Mouse (Mus musculus) retina, postnatal 7 days (tissue): ENCODE data around the gene Sdc4.

Source experiments
- DNase-seq: peaks from one replicate; pipeline ENCODE4 v3.0.0-alpha.2; 2012; ENCODE audit warnings: low read depth, low spot score

The Sdc4 gene

DNA sequence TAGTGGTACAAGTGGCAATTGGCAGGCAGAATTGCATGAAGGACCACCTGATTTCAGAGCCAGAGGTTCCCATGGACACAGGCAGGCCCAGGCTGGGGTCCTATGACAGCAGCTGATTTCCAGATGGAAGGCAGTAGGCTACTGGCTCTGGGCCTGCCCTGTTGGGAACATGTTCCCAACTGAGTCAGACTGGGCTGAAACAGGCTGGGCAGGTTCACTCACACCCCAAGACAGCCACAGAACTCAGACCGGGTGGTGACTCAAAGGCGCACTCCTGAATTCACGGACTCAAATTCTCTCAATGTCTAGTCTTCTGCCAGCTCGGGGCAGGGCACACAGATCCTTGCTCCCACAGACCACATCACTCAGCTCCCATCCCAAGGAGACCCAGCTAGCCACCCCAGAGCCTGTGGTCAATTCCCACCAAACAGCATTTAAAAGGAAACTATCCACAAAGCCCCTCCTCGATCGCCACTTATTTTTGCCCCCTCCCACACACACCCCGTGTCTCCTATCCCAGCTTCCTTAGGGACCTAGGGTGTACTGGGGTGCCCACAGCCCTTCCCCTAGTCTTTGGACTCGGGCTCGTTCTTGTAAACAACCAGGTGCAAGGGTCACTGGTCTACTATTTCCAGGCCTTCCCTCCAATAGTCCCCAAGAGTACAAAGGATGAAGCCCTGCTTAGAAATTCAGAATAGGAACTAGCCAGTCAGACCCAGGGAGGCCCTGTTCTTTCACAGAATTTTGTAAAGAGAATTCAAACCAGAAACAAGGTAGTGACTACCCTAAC lies 11.8 kb downstream of the Sdc4 start:
- DNase-seq, result no peak

GRCm38 (mm10) chr2:164430697-164431096 lies 13.0 kb downstream of the Sdc4 start:
- no peak for DNase-seq

- DNase-seq, result no peak
Measured at GRCm38 (mm10) chr2:164429881-164430615, 13.6 kb downstream of the Sdc4 start.

GRCm38 (mm10) chr2:164428451-164428850 lies 15.2 kb downstream of the Sdc4 start:
- no peak for DNase-seq

DNA sequence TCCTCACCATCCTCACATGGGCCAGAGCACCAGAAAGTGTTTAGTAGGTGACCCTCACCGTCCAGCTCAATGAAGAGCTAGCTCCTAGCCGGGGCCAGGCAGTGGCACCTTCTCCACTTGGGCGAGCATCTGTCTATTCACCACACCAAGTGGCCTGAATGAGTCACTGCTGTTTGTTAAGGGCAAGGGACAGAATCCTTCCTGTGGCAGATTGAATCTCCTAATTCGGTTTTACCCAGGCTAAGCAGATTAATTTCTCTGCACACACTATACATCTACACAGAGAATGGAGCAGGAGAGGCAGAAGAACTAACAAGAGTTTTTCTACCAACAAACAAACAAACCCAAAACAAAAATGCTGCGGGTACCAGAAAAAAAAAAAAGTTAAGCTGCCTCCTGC lies 16.7 kb downstream of the Sdc4 start:
- peak; percentile 56 for DNase-seq

GRCm38 (mm10) chr2:164426121-164426520 lies 17.6 kb downstream of the Sdc4 start:
- peak; percentile 39 for DNase-seq

GRCm38 (mm10) chr2:164425401-164425800 lies 18.3 kb downstream of the Sdc4 start:
- no peak for DNase-seq

DNA sequence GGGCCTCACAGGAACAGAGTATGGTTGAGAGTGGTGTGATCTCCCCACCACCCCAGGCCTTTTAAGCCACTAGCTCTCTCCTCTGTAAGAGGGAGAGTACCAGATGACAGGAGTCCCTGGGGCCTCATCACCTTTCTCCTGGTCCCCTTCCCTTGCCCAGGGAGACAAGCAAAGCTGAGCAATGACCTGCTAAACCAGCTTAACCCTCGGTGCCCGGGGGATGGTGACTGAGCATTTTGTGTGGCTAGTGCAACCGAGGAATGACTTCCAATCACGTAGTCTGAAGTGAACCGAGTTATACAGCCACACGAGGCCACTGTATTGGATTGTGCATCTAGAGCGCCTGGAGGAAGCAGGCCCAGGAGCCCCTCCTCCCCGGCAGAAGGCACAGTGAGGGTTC lies 19.3 kb downstream of the Sdc4 start:
- no peak for DNase-seq

- DNase-seq, result no peak
Measured at GRCm38 (mm10) chr2:164423464-164423863, 20.2 kb downstream of the Sdc4 start.

DNA sequence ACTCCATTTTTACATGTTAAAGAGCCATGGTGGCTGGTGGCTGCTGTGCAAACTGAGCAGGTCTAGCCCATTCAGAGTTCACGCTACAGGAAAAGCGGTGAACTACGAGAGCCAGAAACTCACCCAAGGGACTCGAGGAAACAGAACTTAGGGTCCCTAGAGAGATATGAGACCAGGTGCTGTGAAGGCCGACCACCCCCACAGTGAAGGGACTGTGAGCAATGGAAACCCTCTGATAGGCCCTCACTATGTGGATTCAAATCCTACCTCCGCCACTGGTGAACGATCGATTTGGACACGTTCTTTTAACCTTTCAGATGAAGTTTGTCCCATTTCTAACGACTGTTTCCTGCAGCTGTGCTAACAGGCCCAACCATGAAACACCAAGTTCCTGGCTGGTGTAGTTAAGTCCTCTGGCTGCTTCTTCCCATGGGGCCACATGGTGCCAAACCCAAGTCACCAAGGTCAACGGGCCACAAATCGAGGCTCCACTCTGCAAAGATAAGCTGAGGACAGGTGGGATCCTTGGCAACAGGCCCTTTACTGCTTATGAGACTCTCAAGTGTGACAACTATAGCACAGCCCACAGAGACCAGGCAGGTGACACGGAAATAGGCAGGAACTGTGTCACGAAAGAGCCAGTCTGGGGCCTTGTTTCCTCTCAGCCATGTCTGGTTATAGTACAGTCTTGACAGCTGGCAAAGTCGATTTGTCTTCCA lies 20.9 kb downstream of the Sdc4 start:
- no peak for DNase-seq

DNA sequence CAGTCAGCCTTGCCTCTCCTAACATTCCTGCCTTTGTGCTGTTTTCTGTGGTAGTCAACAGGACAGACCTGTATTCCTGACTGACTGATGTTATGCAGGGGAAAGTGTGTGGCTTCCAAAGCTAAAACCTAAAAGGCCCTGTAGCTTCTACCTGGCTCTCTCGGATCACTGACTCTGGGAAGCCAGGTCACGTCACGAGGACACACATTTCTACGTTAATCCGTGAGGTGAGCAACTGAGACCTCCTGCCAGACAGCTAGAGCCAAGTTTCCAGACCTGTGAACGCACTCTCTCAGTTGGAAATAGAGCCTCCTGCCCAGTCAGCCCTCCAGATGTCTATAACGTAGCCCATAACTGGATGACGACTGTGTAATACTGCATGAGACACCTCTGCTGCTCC lies 21.7 kb downstream of the Sdc4 start:
- DNase-seq, result no peak

GRCm38 (mm10) chr2:164421306-164421705 lies 22.4 kb downstream of the Sdc4 start:
- no peak for DNase-seq

DNA sequence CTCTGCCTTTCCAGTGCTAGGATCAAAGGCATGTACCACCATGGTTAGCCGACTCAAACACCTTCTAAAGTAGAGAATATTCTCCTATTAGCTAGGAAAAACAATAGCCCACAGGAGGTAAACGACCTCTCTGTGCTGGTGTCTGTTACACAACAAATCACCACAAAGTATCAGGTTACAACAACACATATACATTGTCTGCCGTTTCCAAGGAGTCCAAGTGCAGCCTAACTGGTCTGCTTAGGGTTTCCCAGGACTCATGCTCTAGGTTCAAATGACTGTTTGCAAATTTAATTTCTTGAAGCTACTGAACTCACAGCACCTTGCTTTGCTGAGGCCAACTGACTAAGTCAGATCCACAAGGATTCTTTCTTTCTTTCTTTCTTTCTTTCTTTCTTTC lies 24.2 kb downstream of the Sdc4 start:
- DNase-seq, result no peak

DNA sequence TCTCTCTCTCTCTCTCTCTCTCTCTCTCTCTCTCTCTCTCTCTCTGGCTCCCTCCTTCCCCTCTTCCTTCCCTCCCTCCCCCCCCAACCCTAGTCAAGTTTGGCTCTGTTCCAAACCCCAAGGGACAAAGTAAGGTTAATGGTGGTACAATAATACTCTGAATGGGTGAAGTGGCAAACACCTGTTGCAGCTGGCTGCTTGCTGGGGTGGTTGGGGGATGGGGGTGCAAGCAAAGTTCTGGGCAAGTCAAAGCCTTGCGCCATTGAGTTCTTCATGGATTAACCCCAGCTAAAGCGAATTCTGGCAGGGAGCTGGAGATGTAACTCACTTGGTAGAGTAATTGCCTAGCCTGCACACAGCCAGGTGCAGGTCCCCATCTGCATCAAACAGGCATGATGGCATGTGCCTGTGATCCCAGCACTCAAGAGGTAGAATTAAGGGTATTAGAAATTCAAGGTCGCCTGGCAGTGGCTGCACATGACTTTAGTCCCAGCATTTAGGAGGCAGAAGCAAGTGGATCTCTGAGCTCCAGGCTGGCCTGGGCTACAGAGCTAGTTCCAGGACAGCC lies 25.3 kb downstream of the Sdc4 start:
- DNase-seq, result no peak

DNA sequence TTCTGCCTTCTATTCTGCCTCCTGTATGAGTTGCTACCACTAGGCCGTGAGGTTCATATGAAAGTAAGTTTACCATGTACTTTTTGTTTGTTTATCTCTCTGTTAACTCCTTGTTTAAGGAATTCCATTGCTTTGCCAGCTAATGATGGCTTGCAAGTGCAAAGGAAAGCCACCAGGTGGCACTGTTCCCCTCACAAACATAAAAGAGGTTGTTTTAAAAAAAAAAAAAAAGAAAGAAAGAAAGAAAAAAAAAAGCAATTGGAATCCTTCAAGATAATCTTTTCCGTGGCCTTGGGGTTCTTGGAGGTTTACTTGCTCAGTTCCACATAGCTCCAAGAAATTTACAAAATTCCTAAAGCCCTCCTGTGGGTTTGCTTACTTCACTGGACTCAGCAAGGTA lies 26.5 kb downstream of the Sdc4 start:
- peak; percentile 34 for DNase-seq

DNA sequence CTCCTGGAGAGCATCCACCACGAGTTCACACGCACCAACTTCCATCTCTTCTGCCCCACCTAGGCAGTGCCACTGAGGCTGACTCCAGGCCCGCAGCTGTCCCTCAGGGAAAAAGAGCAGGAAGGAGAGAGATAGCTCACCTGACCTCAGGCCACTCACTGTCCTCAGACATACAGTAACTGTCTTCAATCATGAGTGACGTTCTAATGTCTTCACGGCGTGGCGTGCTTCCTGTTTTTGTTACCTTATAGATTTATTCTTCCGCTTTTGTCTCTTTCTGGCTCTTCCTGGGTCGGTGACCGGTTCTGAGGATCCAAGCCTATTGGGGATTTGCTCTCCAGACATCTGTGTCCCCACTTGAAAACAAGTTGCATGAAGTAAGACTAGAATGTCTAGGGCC lies 29.1 kb downstream of the Sdc4 start:
- no peak for DNase-seq

- DNase-seq, result no peak
Measured at GRCm38 (mm10) chr2:164414167-164414566, 29.5 kb downstream of the Sdc4 start.

- DNase-seq, result peak; percentile 54
Measured at GRCm38 (mm10) chr2:164407708-164408107, 36.0 kb downstream of the Sdc4 start.

- no peak for DNase-seq
Measured at GRCm38 (mm10) chr2:164405519-164405918, 38.2 kb downstream of the Sdc4 start.

DNA sequence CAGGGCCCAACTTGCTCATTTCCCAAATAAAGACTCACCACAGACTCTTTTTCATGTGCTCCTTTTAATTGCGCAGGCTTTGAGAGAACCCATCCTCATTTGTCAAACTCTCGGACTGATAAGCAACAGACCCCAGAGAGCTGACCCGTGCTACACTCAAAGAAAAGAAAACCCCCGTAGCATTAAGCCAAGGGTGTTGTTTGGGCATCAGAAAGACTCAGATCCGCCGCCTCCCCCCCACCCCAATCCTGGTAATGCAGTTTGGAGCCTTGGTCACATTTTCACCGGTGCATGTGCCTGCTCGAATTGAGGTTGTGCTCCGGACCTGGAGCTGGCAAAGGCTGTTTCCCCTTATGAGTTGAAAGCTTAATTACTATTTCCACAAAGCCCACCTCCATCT lies 38.6 kb downstream of the Sdc4 start, which contains the start of gene Matn4:
Matn4 (minus strand) TSS at position 101 of the 400 bp plus-strand sequence.
- DNase-seq, result no peak

- no peak for DNase-seq
Measured at GRCm38 (mm10) chr2:164404082-164404990, 39.4 kb downstream of the Sdc4 start.
